ENCODE assay signal across 9 mouse cellular contexts in the genomic region with DNA sequence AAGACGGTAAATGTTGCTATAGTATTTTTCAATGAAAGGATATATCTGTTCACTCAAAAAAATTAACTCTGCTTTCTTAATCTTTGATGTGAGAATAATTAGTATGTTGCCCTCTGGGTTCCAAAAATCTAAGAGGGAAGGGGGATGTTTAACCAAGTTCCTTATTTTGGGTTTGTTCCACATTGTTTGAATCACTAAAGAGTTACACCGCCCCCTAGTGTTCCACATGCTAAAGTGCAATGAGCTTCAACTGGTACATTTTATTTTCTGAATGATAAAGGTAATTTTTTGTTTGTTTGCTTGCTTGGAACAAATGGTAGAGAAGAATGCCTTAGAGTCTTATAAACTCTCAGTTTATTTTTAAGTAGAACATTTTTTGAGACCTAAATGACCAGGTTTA. TPM values are rescaled to one million over a fixed set of nuclear protein-coding genes. Genes with fewer than 3 reads are reported as not detected.
A peak's percentile ranks its signal among the peaks of the same experiment; 100 is the strongest.
DNase-seq lines count a peak whose midpoint lies in the region; ATAC-seq and TF ChIP-seq lines count a peak whose summit lies in the region.
"Had no signal": no experiment of that assay in that cellular context is flagged by ENCODE, and none has a peak within 500 bp of the region (broad histone marks: within the 10 kb centered on the region; RNA-seq: fewer than 3 reads in every experiment).

No protein-coding gene starts in this region.

- H3K9ac ChIP-seq in hindbrain, embryonic 16.5 days (ENCODE audit: low read depth, low read length), result no peak overlapping the region
- H3K9ac ChIP-seq: lung, embryonic 15.5 days had no signal

- H3K36me3 ChIP-seq in G1E (replicated peaks), result no peaks in the 10 kb centered on the region
- H3K36me3 ChIP-seq in hindbrain, embryonic 16.5 days (ENCODE audit: control insufficient read depth, insufficient read depth, low read length), result no peaks in the 10 kb centered on the region
- H3K36me3 ChIP-seq: lung, embryonic 15.5 days had no signal

- no peak for TF ChIP-seq POLR2A in cerebellum, adult 2 months (IDR thresholded peaks at IDR 0.05; ENCODE audit: borderline replicate concordance, insufficient read depth, low read length)

- intact Hi-C loops in left cerebral cortex, adult 2 months (cut with DNase I), result loop anchor here (2.0 to 10.0 kb wide), 2 partner anchors 541 to 661 kb away; no protein-coding TSS in a partner anchor

- peak; percentile 24; the same call in 1 of the 2 replicates for TF ChIP-seq CTCF in cerebellum, adult 2 months (IDR thresholded peaks at IDR 0.05; ENCODE audit: borderline replicate concordance, insufficient read depth, low read depth, low read length)
- peak; percentile 88 for TF ChIP-seq CTCF in left cerebral cortex, adult 2 months (IDR thresholded peaks at IDR 0.05)
- peak; percentile 37 for TF ChIP-seq CTCF in G1E (IDR thresholded peaks at IDR 0.05; ENCODE audit: low read depth, low read length)

- no peak for DNase-seq in cerebellum, adult 2 months
- DNase-seq in cerebellum, adult 9-10 months, result no peak
- no peak for DNase-seq in left cerebral cortex, adult 2 months (ENCODE audit: extremely low spot score in 1 of 2, low spot score in 2 of 2)
- no peak for DNase-seq in left cerebral cortex, adult 8-10 months (ENCODE audit: low spot score in 2 of 2)
- DNase-seq in G1E (ENCODE audit: low spot score), result no peak
- no peak for DNase-seq in ovary, adult 18-20 months (ENCODE audit: low spot score)

- WGBS in cerebellum, adult 2 months, result 49% methylated on average over 2 of the region's 2 CpGs
- WGBS in hindbrain, embryonic 16.5 days, result 49% methylated on average over 2 of the region's 2 CpGs

- 0 out of 2 replicates have a peak, but pooled peaks cover 3% of the 10 kb centered on the region for H3K9me3 ChIP-seq in G1E (replicated peaks)
- H3K9me3 ChIP-seq in hindbrain, embryonic 16.5 days (ENCODE audit: control insufficient read depth, low read length), result no peaks in the 10 kb centered on the region
- H3K9me3 ChIP-seq: lung, embryonic 15.5 days had no signal

- no peak overlapping the region for H3K27ac ChIP-seq in cerebellum, adult 2 months (ENCODE audit: insufficient read depth, low read length)
- no peak overlapping the region for H3K27ac ChIP-seq in left cerebral cortex, adult 2 months
- no peak overlapping the region for H3K27ac ChIP-seq in hindbrain, embryonic 16.5 days (ENCODE audit: low read depth, low read length)
- H3K27ac ChIP-seq: lung, embryonic 15.5 days had no signal

- no peak overlapping the region for H3K4me3 ChIP-seq in cerebellum, adult 2 months (replicated peaks; ENCODE audit: insufficient read depth, low read depth, low read length)
- no peak overlapping the region for H3K4me3 ChIP-seq in left cerebral cortex, adult 2 months
- H3K4me3 ChIP-seq in G1E (ENCODE audit: low read depth, low read length), result no peak overlapping the region
- no peak overlapping the region for H3K4me3 ChIP-seq in hindbrain, embryonic 16.5 days (ENCODE audit: low read length)
- H3K4me3 ChIP-seq: lung, embryonic 15.5 days had no signal

- H3K27me3 ChIP-seq in cerebellum, adult 2 months (ENCODE audit: control insufficient read depth, insufficient read depth, low read length), result no peaks in the 10 kb centered on the region
- no peaks in the 10 kb centered on the region for H3K27me3 ChIP-seq in G1E (ENCODE audit: insufficient read depth, low read length)
- H3K27me3 ChIP-seq in hindbrain, embryonic 16.5 days (replicated peaks; ENCODE audit: control insufficient read depth, insufficient read depth, low read length), result no peaks in the 10 kb centered on the region
- H3K27me3 ChIP-seq: lung, embryonic 15.5 days had no signal

- H3K4me2 ChIP-seq in hindbrain, embryonic 16.5 days (ENCODE audit: low read length), result no peak overlapping the region
- H3K4me2 ChIP-seq: lung, embryonic 15.5 days had no signal

- no peaks in the 10 kb centered on the region for H3K4me1 ChIP-seq in cerebellum, adult 2 months (ENCODE audit: control insufficient read depth, insufficient read depth, low read length)
- no peaks in the 10 kb centered on the region for H3K4me1 ChIP-seq in G1E (ENCODE audit: insufficient read depth, low read depth, low read length)
- H3K4me1 ChIP-seq in hindbrain, embryonic 16.5 days (ENCODE audit: control insufficient read depth, insufficient read depth, low read depth, low read length), result no peaks in the 10 kb centered on the region
- H3K4me1 ChIP-seq: lung, embryonic 15.5 days had no signal

- no peak for ATAC-seq in G1E (ENCODE audit: extremely low read depth, insufficient number of reproducible peaks, low FRiP score, poor library complexity, severe bottlenecking)
- peak; percentile 70 for ATAC-seq in granulocyte monocyte progenitor cell, adult 5-6 weeks (replicated peaks; ENCODE audit: poor library complexity, severe bottlenecking)
- ATAC-seq in hindbrain, embryonic 16.5 days, result no peak

RNA-seq across cellular contexts. Expression of a gene that starts 11.1 kb away (rescaled TPM):
- 208 and 227 TPM in 2 replicates for polyA plus RNA-seq in cerebellum, adult 2 months (2012; rRNA removed)
- total RNA-seq in left cerebral cortex, adult 2 months (2021), result 100 to 1,000 TPM; 261 to 282 TPM
- 100 to 1,000 TPM; 173 to 196 (median 186) TPM for total RNA-seq in left cerebral cortex, adult 8-10 months (2022)
- total RNA-seq in G1E (2014; fragmentation: Nextera tagmentation) (not detected in 2 replicates), G1E (2017) (0.12 and 0.16 TPM in 2 replicates)
- not detected in 2 replicates for polyA plus RNA-seq in G1E (2012)
- total RNA-seq in granulocyte monocyte progenitor cell, adult 5-6 weeks (2014; fragmentation: Nextera tagmentation), result 0.30 and 5.2 TPM in 2 replicates
- total RNA-seq in granulocyte monocyte progenitor cell, adult 5-6 weeks (2017), result 2.5 and 3.2 TPM in 2 replicates
- polyA plus RNA-seq in hindbrain, embryonic 16.5 days (2015; fragmentation: Nextera tagmentation; extraction: Ambion mirVana), result 148 and 157 TPM in 2 replicates

Comparison
In these comparisons a context has a peak if more than half of its experiments do, and no peak if none do; other contexts are left out.
1. CTCF ChIP-seq: peak in every context shown above with its lines; median percentile 88 in left cerebral cortex, adult 2 months; 37 in G1E; 24 in cerebellum, adult 2 months.
2. RNA of a gene that starts 11.1 kb away (total RNA-seq): 261 to 282 TPM in left cerebral cortex, adult 2 months and 173 to 196 TPM in left cerebral cortex, adult 8-10 months; 0.30 to 5.2 TPM in granulocyte monocyte progenitor cell, adult 5-6 weeks and 0.12 to 0.16 TPM in G1E; every median in the first group is over 10 times any median in the second.